Mouse (Mus musculus) spleen, embryonic (tissue): ENCODE measurements at regions not wholly inside any gene's neighbourhood (a gene's known extent, or its start where the extent isn't known, plus 50 kb on each side); places are given as distances from the start of the nearest gene placed in this dataset.

Experiments
- CTCF ChIA-PET: fragments of 350-600 bp; sonication (Branson Sonifier 250); formaldehyde crosslinking; loops from one replicate; lab custom pipeline; 2022; lab: Charles Lee

GRCm38 (mm10) chr8:92008616-92009610 lies 207.0 kb upstream of the Irx3 start:
- CTCF ChIA-PET: no interaction called here

GRCm38 (mm10) chr8:92005091-92005490 lies 203.2 kb upstream of the Irx3 start:
- CTCF ChIA-PET: no interaction called here

DNA sequence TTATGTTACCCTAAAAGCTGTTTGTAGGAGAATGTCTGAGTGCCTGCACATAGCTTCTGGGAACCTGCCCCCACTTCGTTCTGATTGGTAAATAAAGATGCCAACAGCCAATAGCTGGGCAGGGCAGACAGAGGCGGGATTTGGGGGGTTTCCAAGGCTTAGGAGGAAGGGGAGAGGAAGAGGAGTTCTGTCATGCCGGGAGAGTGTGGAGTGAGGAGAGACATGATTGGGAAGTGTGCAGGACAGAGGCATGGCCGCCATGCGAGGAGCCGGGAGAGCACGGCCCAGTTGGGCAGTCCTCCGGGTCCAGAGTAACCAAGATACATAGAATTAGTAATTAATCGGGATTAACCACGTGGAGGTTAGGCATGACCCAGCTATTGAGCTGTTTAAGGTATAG lies 202.7 kb upstream of the Irx3 start:
- CTCF ChIA-PET: no interaction called here

DNA sequence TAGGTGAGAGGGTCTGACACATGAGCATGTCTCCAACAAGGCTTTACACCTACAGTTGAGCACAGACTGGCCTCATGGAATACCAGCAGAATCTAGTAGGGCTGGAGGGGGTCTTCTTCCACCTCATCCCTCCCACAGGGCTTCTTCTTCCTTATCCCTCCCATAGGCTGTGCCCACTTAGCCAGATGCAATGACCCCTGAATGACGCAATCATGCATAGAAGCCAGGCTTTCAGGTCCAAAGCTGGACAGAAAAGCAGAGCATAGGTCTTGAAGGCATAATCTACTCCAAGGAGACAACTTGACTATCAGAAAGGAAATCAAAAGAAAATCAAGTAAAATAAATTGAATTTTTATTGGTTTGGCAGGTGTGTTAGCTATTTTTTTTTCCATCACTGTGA lies 198.5 kb upstream of the Irx3 start:
- CTCF ChIA-PET: no interaction called here

- CTCF ChIA-PET: no interaction called here
Observed at GRCm38 (mm10) chr8:91999661-92000060, 197.8 kb upstream of the Irx3 start.

DNA sequence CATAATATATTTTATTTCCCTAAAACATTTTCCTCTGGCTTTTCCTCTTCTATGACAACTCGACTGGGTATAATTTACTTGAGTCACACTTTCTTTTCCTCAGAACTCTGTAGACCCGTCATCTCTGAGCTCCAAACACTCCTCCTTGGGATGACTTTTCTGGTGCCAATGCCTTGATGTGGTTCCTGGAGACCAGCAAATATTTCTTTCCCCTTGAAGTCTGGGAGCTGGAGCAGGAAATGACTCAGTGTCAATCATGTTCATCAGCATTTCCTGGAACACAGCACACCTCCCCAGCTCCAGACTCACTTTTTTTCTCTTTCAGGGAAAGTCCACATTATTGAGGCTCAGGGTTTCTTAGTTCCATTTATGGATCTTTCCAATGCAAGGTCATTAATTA lies 197.3 kb upstream of the Irx3 start:
- CTCF ChIA-PET: no interaction called here

GRCm38 (mm10) chr8:91997892-91998189 lies 196.0 kb upstream of the Irx3 start:
- CTCF ChIA-PET: no interaction called here

GRCm38 (mm10) chr8:91997023-91997891 lies 195.4 kb upstream of the Irx3 start:
- CTCF ChIA-PET: no interaction called here

DNA sequence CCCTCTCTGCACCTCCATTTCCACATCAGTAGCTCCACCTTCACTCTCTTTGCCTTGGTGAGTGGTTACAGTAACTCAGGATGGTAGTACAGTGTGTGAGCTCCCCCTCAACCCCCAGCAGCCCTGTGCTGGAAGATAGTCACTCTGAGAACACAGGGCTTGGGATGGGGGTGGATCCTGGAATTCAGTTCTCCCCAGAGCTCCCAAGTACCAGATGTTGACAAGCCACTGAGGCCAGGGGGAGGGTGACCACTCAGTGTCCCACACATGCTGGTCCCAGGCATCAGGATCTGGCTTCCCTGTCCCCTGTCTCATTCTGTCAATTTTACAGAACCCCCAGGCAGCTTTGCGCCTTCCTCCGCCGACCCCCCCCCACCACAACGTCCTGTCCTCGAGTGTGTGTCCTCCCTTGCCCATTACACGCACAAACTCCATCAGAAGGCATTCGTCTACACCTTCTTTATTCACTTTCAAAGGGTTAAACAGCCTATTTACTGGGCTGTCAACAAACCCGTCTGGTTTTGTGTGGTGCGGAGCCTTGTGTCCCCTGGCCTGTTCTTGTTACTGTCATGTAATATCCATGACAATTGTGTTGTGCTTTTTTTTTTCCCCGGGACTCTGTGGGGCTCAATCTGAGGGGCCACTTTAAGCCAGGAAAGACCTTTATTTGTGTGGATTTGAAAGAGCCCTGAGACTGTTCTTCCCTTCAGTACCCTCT lies 194.6 kb upstream of the Irx3 start:
- CTCF ChIA-PET: no interaction called here

DNA sequence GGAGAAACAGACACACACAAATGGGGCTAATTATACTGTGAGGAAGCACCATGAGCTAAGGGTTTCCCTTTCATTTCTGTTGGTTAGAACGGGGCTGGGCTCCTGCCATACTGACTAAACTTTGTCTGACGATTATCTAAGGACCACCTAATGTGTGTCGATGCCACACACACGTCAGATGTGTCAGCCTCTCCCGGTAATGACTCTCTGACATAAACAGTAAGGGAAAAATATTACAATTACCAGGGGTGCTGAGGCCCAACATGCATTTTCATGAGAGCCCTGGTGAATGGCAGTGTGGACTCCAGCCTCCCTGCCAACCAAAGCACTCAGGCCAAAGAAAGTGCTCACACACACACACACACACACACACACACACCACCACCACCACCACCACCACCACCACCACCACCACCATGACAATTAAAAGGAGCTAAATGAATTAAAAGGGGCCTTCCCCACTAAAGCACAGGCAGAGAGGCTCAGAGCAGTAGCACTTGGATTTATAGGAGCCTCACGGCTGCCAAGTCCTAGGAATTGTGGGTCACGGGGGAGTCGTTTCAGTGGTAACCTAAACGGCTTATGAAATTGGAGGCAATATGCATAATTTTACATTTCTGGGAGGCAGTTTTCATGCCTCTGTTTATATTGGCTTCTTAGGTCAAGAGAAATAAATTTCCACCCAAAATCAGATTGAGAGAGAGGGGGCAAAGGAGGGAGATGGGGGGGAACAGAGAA lies 193.7 kb upstream of the Irx3 start:
- CTCF ChIA-PET: no interaction called here

- CTCF ChIA-PET: no interaction called here
Observed at GRCm38 (mm10) chr8:91991542-91992452, 189.9 kb upstream of the Irx3 start.

GRCm38 (mm10) chr8:91990952-91991351 lies 189.1 kb upstream of the Irx3 start:
- CTCF ChIA-PET: no interaction called here

- CTCF ChIA-PET: no interaction called here
Observed at GRCm38 (mm10) chr8:91990048-91990447, 188.2 kb upstream of the Irx3 start.

DNA sequence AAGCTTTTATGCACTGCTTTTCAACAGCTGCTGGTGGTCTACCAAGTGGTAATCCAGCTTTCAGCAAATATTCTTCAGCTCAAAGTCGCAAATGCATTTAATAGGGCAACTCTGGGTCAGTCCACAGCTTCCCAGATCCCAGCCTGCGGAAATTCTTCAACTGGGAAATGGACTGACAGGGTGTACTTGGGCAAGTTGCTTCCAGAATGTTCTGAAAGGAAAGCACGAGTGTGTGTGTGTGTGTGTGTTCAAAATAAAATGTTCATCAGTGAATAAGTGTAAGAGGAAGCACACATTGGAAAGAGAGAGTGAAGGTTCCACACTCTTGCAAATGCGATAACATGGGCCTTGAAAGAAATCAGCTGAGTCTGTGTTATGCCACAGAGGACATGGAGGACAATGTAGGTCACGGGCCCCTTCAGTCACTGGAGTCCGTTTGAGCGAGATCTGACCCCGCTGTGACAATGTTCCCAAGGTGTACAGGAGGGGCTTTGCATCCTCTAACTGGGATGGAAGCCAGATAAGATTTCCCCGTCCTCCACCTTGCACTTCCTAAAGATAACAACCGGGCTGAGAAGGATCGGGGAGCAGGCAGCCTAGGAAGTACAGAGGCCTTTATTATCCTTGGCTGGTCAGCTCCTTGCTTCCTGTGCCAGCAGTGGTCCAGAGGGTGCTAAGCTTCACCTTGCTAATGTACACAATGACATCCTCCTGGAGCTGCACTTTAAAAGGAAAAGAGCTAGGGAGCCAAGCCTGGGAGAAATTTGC lies 187.2 kb upstream of the Irx3 start:
- CTCF ChIA-PET: no interaction called here

- CTCF ChIA-PET: no interaction called here
Observed at GRCm38 (mm10) chr8:91987854-91988253, 186.0 kb upstream of the Irx3 start.

- CTCF ChIA-PET: no interaction called here
Observed at GRCm38 (mm10) chr8:91983171-91983570, 181.3 kb upstream of the Irx3 start.

- CTCF ChIA-PET: no interaction called here
Observed at GRCm38 (mm10) chr8:91976900-91977585, 175.2 kb upstream of the Irx3 start.

DNA sequence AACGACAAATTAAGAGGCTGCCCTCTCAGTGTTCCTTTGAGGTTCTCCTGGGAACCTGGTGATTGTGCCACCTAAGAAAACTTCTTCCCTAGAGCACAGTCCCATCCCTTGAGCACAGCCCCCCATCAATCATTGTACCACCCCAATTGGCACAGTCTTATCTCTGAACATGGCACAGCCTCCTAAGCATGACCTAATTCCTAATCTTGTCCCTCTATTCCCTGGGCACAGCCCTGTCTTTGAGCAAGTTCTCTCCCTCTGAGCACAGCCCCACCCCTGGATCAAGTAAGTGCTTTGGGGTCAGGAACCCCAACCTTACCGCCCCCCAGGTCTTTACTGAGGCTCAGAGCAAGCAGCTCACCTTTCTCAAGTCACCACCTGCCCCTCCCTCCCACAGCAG lies 173.6 kb upstream of the Irx3 start:
- CTCF ChIA-PET: no interaction called here

- CTCF ChIA-PET: no interaction called here
Observed at GRCm38 (mm10) chr8:91974636-91975035, 172.8 kb upstream of the Irx3 start.
